Mouse (Mus musculus) gonadal fat pad, adult 2 months (tissue): ENCODE data around the gene Tie1. TPM values are rescaled to one million over a fixed set of nuclear protein-coding genes. Genes with fewer than 3 reads are reported as not detected.
A peak's percentile ranks its signal among the peaks of the same experiment; 100 is the strongest.
"Not testable (repeated sequence)": the region's sequence is repeated elsewhere in the genome, so short reads cannot be mapped to it uniquely, and the experiment has no call there.

Source experiments
- DNase-seq: peaks from one replicate; pipeline ENCODE4 v3.0.0-alpha.2; 2012; ENCODE audit warnings: low read depth
- polyA plus RNA-seq: library from polyadenylated mRNA; depleted of rRNA; stranded (reverse); fragments of >200 nt; gene quantifications from 2 replicates; pipeline ENCODE4 v1.2.3, GENCODE M21; 2012; rRNA removed

The Tie1 gene
- 37.1 and 47.6 TPM in 2 replicates for polyA plus RNA-seq

GRCm38 (mm10) chr4:118489717-118490132 lies at the start of gene Tie1:
Gene Tie1 (minus strand): TSS chr4:118490061.
- no peak for DNase-seq

DNA sequence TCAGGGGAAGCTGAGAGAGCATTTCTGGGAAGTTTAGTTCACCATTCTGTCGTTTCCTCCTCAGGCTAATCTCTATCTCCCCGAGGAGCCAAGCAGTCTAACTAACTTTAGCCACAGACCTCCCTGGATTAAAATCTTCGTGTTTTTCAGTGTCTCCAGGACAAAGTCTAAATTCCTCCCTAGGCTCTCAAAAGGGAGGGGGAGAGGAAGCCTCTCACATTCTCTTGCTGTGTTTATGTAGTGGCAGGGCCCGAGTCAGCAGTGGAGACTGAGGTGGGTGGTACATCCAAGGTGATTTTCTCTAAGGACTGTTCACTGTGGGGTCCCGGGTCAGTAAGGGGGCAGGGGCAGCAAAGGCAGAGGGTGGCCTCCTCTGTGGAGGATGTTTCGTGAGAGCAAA lies 47.9 kb upstream of the Tie1 start:
- no peak for DNase-seq

DNA sequence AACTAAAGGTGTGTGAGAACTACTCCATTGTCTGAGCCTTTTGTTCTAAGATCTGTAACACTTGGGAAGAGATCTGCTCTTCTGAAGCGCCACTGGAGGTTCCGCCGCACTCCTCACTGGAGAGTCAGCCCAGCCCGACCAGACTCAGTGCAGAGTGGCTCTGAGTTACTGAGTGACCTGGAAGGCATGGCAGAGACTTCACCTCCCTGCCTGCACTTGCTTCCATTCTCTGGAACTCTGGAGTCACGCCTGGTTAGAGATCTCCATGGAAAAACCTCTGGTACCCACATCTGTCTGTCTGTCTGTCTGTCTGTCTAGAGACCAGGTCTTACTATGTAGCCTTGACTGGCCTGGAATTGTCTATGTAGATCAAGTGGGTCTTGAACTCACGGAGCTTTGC lies 45.7 kb upstream of the Tie1 start:
- DNase-seq = no peak

DNA sequence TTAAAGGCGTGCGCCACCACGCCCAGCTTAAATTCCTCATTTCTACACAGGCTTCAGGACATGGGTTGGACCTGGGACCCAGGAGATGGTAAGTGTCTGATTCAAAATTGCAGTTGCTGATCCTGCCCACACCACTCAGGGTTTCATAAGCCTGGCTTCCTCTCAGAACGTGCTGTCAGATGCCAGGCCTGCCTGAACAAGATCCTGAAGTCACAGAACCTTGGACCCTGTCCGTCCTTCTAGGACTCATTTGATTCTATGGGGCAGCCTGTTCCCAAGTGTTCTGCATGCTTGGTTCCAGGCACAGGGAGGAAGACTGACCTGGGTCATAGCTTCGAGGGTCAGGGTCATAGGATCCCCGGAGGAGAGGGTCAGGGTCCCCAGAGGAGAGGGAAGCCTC lies 43.7 kb upstream of the Tie1 start:
- DNase-seq = peak; percentile 50

GRCm38 (mm10) chr4:118533156-118533555 lies 43.3 kb upstream of the Tie1 start:
- DNase-seq = no peak

DNA sequence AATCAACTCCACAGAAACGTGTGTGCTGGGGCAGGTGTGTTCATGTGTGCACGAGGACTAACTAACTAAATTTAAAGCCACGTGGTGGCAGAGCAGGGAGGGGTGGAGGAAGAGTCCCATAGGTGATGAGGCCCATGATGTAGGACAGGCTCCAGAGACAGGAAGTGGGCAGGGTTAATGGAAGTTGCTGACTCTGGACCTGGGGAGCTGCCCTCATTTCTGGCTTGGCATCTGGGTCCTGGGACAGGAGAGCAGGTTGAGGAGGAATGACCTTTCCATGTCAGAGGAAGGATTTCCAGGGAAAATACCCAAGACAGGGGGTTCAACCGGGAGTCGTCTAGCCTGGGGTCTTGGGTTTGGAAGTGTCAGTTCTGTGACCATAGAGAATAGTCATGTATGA lies 42.8 kb upstream of the Tie1 start:
- DNase-seq = no peak

DNA sequence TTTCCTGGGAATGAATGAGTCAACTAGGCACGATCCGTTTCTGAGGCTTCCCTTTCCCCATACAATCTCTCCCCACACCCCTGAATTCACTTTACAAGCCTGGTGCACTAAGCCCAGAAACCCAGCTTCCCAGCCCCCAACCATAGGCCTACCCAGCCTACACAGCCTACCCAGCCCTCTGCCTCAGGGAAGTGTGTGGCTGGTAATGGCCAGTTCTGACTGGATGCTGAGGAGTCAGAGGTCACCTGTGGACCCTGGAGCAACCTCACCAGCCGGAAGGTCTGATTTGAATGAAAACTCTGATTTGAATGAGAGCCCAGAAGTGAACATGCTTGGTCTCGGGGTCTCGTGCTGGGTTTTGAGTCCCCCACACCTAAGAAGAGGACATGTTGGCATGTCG lies 37.9 kb upstream of the Tie1 start:
- DNase-seq = no peak

GRCm38 (mm10) chr4:118527335-118527681 lies 37.4 kb upstream of the Tie1 start:
- DNase-seq = no peak

GRCm38 (mm10) chr4:118526408-118527334 lies 36.8 kb upstream of the Tie1 start, which contains the start of gene 2610528J11Rik:
Gene 2610528J11Rik (plus strand): TSS chr4:118526999.
- DNase-seq = no peak

- DNase-seq = no peak
Measured at GRCm38 (mm10) chr4:118525779-118526178, 35.9 kb upstream of the Tie1 start.

- DNase-seq = no peak
Measured at GRCm38 (mm10) chr4:118523976-118524375, 34.1 kb upstream of the Tie1 start.

- no peak for DNase-seq
Measured at GRCm38 (mm10) chr4:118522248-118522647, 32.4 kb upstream of the Tie1 start.

- DNase-seq = no peak
Measured at GRCm38 (mm10) chr4:118518208-118518607, 28.3 kb upstream of the Tie1 start.

DNA sequence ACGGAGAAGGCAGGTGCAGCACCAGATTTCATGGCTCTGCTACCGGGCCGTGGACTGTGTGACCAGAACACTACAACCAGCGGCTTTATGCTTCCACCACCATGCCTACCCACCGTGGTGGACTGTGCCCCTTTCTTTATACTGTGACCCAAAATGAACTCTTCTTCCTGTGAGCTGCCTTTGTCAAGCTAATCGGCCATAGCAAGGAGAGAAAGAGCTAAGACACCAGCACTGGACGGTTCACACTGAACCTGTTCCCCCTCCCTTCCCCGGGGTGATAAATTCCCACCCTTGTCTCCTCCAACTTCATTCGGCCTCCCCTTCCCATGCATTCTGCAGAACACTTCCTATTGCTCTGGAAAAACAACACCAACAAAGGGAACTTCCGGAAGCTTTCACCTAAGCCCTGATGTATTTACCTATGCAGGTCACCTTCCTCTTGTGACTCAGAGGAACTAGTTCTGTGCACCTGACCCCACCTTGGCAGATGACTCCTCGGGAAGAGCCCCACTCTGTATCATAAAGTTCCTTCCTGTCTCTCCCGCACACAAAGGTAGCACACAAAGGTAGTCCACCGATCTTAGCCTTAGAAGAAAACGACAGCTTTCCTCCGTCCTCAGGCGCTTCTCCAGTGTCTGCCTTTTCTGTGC lies 27.8 kb upstream of the Tie1 start:
- no peak for DNase-seq

- no peak for DNase-seq
Measured at GRCm38 (mm10) chr4:118516699-118517496, 27.0 kb upstream of the Tie1 start.

GRCm38 (mm10) chr4:118509050-118509449 lies 19.2 kb upstream of the Tie1 start:
- peak; percentile 57 for DNase-seq

DNA sequence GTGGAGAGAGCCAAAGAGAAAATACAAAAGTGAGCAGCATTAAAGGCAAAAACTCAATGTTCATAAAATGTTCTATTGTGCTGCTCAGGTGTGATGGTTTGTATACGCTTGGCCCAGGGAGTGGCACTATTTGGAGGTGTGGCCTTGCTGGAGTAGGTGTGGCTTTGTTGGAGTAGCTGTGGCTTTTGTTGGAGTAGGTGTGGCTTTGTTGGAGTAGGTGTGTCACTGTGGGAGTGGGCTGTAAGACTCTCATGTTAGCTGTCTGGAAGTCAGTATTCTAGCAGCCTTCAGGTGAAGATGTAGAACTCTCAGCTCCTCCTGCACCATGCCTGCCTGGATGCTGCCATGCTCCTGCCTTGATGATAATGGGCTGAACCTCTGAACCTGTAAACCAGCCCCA lies 17.3 kb upstream of the Tie1 start:
- DNase-seq = not testable (repeated sequence)

DNA sequence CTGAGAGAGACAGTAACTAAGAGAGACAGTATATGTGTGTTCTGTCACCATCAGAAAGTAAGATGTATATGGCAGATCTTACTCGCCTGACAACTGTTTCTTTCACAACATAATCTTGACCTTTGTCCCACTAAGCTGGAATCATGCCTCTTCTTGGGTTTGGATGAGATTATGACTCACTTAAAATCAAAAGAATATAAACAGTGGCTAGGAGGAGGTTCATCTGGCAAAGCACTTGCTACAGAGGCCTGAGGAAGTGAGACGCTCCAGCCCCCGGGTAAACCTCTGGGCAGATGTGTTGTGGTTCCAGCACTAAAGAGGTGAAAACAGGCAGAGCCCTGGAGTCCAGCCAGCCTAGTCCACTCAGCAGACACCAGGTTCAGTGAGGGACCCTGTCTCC lies 15.7 kb upstream of the Tie1 start:
- peak; percentile 62 for DNase-seq

DNA sequence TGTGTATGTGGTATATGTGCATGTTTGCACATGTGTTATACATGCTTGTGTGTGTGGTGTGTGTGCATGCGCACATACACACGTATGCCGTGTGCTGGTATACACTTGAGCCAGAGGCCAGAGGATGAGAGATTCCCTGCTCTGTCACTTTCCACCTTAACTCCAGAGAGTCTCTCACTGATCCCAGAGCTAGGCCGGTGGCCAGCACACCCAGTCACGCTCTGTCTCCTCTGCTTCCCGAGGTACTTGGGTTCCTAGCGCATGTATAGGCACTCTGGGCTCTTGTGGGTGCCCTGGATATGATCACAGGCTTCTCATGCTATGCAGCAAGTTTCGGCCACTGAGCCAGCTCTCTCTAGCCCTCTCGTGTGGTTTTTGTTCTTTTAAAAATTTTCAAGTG lies 10.9 kb upstream of the Tie1 start:
- DNase-seq = no peak

DNA sequence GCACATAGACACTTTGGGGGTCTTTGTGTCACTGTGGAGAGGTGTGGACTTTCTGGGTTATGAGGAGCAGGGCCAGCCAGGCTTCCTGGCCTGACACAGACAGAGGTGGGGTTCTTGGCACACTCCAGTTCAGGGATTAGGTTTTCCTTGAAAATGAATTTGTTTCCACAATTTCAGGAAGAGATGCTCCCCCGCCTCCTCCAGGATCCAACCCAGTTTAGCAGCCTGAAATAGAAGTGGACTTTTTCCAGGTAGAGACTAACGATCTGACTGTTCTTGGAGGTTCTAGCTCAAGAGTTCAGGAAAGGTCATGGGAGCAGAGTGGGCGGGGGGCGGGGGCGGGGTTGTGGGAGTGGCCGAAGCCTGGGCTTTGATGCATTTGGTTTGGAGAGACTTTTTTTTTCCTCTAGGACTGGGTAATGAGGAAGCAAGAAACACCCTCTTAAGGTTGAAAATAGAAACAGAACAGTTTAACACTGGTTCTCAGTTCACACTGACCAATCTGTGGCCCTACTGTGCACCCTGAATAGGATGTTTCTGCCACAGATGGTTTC lies 10.4 kb upstream of the Tie1 start:
- DNase-seq = no peak

DNA sequence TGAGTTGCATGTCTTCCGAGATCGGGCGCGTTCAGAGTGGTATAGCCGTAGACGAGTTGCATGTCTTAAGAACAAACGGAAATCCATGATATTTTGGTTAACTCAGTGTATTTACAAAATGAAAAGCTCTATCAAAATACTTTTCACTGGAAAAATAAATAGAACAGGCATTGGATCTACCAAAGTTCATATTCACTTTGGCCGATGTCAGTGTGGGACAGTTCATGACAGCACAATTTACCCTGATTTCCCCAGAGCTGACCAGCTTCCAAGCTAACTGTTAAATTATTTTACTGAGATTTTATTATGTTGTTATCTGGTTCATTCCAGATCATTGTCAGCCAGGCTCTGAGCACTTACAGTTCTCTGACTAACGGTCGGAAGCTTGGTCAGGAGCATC lies 600 bp upstream of the Tie1 start:
- no peak for DNase-seq
